Mouse (Mus musculus): ENCODE results near the gene Frmd4a. TPM values are rescaled to one million over a fixed set of nuclear protein-coding genes. Genes with fewer than 3 reads are reported as not detected.

The Frmd4a gene
- polyA plus RNA-seq, 1 experiment from 2014 or later, result 48.1 TPM

DNA sequence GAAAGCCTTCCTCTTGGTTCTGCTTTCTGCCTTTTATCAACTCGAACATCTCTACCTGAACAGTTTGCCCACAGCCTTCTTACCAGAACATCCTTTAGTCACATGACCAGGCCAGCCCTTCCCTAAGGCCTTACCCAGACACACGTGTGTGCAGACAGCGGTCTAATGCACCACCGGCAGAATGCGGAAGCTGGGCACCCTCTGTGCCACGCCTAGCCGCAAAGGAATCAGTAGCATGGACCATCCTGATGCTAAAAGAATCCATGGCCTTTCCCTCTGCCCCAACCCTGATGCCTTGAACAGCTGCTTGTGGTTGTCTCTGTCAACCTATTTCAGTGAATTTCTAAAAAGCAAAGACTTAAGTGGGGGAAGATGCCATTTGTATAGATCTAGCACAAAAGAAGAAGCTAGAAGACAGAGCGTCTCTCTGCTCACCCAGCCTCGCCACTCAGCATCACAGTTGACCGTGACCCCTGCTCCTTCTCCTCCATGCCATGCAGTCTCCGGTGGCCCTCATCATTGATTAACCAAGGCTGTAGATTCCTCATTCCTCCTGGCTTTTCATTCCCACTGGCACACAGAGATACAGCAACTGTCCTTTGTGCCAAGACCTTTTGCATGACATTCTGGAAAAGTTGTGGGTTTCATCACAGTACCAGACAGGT, 514.1 kb downstream of the Frmd4a start:
- H3K9ac ChIP-seq (ENCODE audit: low read depth, low read length), result no peak overlapping the region
- peaks cover 6% of the 10 kb centered on the region; the same call in 1 of the 2 replicates for H3K4me1 ChIP-seq (ENCODE audit: control insufficient read depth, insufficient read depth, low read depth, low read length)
- ATAC-seq, result no peak
- no peaks in the 10 kb centered on the region for H3K9me3 ChIP-seq (ENCODE audit: control insufficient read depth, low read length)
- H3K36me3 ChIP-seq (ENCODE audit: control insufficient read depth, insufficient read depth, low read length), result peaks cover 9% of the 10 kb centered on the region; the same call in 1 of the 2 replicates
- no peaks in the 10 kb centered on the region for H3K27me3 ChIP-seq (replicated peaks; ENCODE audit: control insufficient read depth, insufficient read depth, low read length)
- 91% methylated on average over 11 of the region's 11 CpGs for WGBS
- no peak overlapping the region for H3K4me3 ChIP-seq (ENCODE audit: low read length)
- no peak overlapping the region for H3K4me2 ChIP-seq (ENCODE audit: low read length)
- no peak overlapping the region for H3K27ac ChIP-seq (ENCODE audit: low read depth, low read length)

DNA sequence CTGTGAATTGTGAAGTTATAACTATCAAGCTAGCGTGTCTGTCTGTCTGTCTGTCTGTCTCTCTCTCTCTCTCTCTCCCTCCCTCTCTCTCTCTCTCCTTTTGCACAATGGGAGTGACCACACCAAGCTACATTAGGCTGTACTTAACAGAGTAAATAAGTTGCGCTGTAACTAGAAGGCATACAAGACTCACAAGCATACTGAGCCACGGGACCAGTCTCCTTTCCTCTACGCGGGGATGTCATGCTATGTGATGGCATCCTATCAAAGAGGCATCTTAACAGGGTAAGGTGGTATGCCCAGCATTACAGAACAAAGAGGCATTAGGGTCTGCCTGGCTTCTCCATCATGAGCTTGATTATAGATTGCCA, 514.7 kb downstream of the Frmd4a start:
- peaks cover 6% of the 10 kb centered on the region; the same call in 1 of the 2 replicates for H3K4me1 ChIP-seq (ENCODE audit: control insufficient read depth, insufficient read depth, low read depth, low read length)
- H3K4me2 ChIP-seq (ENCODE audit: low read length), result no peak overlapping the region
- H3K36me3 ChIP-seq (ENCODE audit: control insufficient read depth, insufficient read depth, low read length), result peaks cover 9% of the 10 kb centered on the region
- H3K9me3 ChIP-seq (ENCODE audit: control insufficient read depth, low read length), result no peaks in the 10 kb centered on the region
- no peak overlapping the region for H3K27ac ChIP-seq (ENCODE audit: low read depth, low read length)
- 95% methylated on average over 5 of the region's 5 CpGs for WGBS
- H3K27me3 ChIP-seq (replicated peaks; ENCODE audit: control insufficient read depth, insufficient read depth, low read length), result no peaks in the 10 kb centered on the region
- no peak overlapping the region for H3K4me3 ChIP-seq (ENCODE audit: low read length)
- ATAC-seq, result no peak
- H3K9ac ChIP-seq (ENCODE audit: low read depth, low read length), result no peak overlapping the region

DNA sequence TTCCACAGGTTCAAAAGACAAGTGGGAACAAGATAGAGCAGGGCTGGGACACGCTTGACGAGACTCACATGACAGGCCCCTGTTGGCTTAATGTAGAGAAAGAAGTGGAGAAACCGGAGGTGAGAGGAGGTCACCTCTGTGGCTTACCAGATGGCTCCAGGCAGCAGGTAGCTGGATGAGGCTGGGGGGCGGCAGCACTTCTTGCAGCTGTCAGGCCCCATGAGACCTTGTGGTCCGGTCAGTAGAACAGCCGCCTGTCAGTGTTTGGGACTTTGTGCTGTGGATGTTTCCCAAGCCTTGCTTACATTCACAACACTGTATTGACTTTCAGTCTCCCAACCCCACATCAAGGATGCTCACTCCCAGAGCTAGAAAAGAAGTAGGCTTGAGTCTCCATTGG, 515.4 kb downstream of the Frmd4a start:
- H3K9ac ChIP-seq (ENCODE audit: low read depth, low read length), result no peak overlapping the region
- no peak overlapping the region for H3K4me3 ChIP-seq (ENCODE audit: low read length)
- H3K36me3 ChIP-seq (ENCODE audit: control insufficient read depth, insufficient read depth, low read length), result peaks cover 16% of the 10 kb centered on the region
- no peaks in the 10 kb centered on the region for H3K27me3 ChIP-seq (replicated peaks; ENCODE audit: control insufficient read depth, insufficient read depth, low read length)
- WGBS, result 86% methylated on average over 6 of the region's 6 CpGs
- ATAC-seq, result no peak
- H3K27ac ChIP-seq (ENCODE audit: low read depth, low read length), result no peak overlapping the region
- H3K4me1 ChIP-seq (ENCODE audit: control insufficient read depth, insufficient read depth, low read depth, low read length), result peaks cover 6% of the 10 kb centered on the region; the same call in 1 of the 2 replicates
- no peaks in the 10 kb centered on the region for H3K9me3 ChIP-seq (ENCODE audit: control insufficient read depth, low read length)
- H3K4me2 ChIP-seq (ENCODE audit: low read length), result no peak overlapping the region

DNA sequence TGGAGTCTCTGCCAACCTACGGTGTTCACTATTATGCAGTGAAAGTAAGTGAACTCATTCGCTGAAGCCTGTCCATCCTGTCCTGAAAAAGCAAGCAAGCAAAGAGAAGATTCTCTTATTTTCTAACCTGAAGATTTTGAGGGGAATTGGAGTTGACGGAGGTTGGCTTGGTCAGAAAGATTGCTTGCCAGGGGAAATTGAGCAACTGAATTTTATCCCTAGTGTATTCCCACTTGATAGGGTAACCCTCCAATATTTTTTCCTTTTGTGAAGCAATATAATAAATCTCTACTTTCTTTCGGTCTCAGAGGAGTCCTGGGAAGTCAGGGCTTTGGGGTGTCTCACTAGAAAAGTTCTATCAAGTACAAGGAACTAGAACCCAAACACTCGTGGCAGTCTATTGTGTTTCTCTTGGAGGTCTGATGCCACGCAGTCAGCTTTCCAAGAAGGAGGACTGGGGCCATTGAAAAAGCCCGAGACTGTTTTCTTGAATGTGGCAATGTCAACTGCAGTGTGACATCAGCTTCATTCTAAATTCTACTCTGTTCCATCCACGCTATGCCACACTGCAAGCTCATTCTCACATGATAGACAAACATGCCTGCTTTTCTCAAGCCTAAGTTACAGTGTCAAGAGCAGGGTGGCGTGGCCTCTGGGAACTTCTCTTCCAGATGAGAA, 517.8 kb downstream of the Frmd4a start:
- Histone ChIP-seq H3K4me3 (ENCODE audit: low read length) (no peak overlapping the region), H3K4me1 (ENCODE audit: control insufficient read depth, insufficient read depth, low read depth, low read length) (no peaks in the 10 kb centered on the region), H3K4me2 (ENCODE audit: low read length) (no peak overlapping the region), H3K9ac (ENCODE audit: low read depth, low read length) (no peak overlapping the region), H3K27me3 (replicated peaks; ENCODE audit: control insufficient read depth, insufficient read depth, low read length) (no peaks in the 10 kb centered on the region), H3K27ac (ENCODE audit: low read depth, low read length) (no peak overlapping the region), H3K9me3 (ENCODE audit: control insufficient read depth, low read length) (no peaks in the 10 kb centered on the region), H3K36me3 (ENCODE audit: control insufficient read depth, insufficient read depth, low read length) (peaks cover 18% of the 10 kb centered on the region)
- no peak for ATAC-seq
- WGBS, result 91% methylated on average over 9 of the region's 9 CpGs

DNA sequence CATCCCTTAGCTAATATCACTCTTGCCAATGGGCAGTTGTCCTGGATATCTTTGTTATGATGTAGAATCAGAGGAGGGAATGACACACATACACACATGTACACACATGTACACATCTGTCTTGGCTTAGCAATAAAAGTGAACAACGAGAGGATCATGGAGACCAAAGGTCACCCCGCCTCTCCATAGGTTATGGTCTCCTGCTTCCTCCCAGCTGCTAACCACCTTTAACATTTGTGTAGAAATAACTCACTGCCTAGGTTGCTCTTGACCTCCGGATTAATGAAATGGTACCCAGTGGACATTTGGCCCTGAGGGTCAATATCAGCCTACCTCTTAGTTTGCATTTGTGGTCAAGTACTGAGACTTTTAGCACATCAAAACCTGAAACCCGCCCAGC, 523.8 kb downstream of the Frmd4a start:
- no peak overlapping the region for H3K27ac ChIP-seq (ENCODE audit: low read depth, low read length)
- no peak for ATAC-seq

DNA sequence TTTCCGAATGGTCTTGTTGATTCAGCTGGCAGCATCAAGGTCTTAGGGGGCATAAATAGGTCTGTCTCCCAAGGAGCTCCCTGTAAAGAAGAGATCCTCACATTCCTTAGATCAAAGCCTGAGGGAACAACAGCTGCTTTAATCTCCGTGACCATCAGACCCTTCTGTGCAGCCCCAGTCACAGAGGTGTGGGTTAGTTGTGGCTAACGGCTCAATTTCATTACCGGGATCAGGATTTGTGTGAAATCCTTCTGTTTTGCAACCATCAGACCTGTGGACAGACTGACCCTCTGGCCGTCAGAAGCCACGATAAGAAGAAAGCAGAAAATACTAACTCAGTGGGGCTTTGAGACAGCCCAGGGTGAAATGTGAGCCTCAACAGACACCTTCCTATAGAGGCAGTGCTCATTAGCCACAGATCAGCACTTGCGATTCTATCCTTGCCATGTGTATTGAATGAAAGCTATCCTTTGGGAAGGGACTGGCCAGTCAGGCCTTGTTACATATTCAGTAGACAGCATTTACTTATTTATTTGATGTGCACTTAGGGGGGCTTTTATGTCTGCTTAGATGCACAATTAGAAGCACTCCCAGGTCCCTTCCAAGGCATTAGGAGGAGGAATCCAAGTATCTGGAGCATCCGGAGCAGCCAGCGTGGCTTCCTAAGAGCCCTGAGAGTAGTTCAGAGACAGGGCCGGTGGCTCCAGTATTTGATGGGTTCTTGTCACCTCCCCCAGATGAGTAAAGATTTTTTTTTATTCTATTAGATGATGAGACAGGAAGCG, 524.5 kb downstream of the Frmd4a start:
- ATAC-seq, result no peak
- 15% methylated on average over 11 of the region's 11 CpGs for WGBS

More for the DNA sequence above, 523.8 kb downstream of the Frmd4a start:
- Histone ChIP-seq H3K4me3 (ENCODE audit: low read length) (no peak overlapping the region), H3K9ac (ENCODE audit: low read depth, low read length) (no peak overlapping the region), H3K4me2 (ENCODE audit: low read length) (no peak overlapping the region), H3K36me3 (ENCODE audit: control insufficient read depth, insufficient read depth, low read length) (peaks cover 14% of the 10 kb centered on the region), H3K4me1 (ENCODE audit: control insufficient read depth, insufficient read depth, low read depth, low read length) (peaks cover 28% of the 10 kb centered on the region), H3K27me3 (replicated peaks; ENCODE audit: control insufficient read depth, insufficient read depth, low read length) (no peaks in the 10 kb centered on the region), H3K9me3 (ENCODE audit: control insufficient read depth, low read length) (no peaks in the 10 kb centered on the region)
- 47% methylated on average over 4 of the region's 4 CpGs for WGBS

DNA sequence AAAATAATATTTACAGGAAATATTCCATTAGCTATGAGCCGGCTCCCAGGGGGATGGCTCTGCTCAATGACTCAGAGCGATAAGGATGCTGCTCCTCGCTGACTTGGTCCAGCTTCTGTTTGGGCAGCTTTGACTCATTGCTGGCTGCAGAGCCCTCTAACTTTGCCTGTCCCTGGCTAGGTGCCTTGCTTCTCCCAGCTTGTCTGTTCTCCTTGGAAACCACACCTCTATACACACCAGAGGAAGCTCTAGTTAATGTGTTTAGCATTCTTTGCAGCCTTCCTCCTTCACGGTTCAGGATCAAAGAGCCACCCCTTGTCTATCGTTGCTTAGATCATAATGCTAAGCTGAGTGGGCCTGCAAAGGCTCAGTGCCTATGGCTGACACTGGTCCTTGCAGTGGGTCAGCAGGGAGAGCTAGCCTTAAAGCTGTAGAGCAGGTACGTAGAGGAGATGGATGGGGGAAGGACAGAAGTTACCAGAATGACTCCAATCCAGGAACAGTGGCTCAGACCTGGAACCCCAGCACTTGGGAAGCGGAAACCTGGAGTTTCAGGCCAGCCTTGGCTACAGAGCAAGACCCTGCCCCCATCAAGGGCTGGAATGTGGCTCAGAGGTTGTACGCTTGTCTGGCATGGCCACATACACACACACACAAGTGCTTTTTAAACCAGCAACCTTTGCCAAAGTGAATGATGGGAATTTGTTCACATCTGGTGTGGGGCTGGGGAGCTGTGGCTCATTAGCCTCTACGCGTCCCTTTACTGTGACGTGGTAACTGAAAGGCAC, 525.3 kb downstream of the Frmd4a start:
- peak; percentile 19; the same call in 1 of the 2 replicates for ATAC-seq
- Histone ChIP-seq H3K4me2 (ENCODE audit: low read length) (no peak overlapping the region), H3K4me3 (ENCODE audit: low read length) (no peak overlapping the region), H3K9me3 (ENCODE audit: control insufficient read depth, low read length) (no peaks in the 10 kb centered on the region), H3K9ac (ENCODE audit: low read depth, low read length) (no peak overlapping the region), H3K27ac (ENCODE audit: low read depth, low read length) (peak overlapping the region; percentile 45), H3K27me3 (replicated peaks; ENCODE audit: control insufficient read depth, insufficient read depth, low read length) (no peaks in the 10 kb centered on the region), H3K4me1 (ENCODE audit: control insufficient read depth, insufficient read depth, low read depth, low read length) (peaks cover 28% of the 10 kb centered on the region), H3K36me3 (ENCODE audit: control insufficient read depth, insufficient read depth, low read length) (peaks cover 6% of the 10 kb centered on the region; the same call in 1 of the 2 replicates)
- 32% methylated on average over 11 of the region's 11 CpGs for WGBS

More for the DNA sequence above, 524.5 kb downstream of the Frmd4a start:
- Histone ChIP-seq H3K4me3 (ENCODE audit: low read length) (no peak overlapping the region), H3K9ac (ENCODE audit: low read depth, low read length) (no peak overlapping the region), H3K36me3 (ENCODE audit: control insufficient read depth, insufficient read depth, low read length) (peaks cover 12% of the 10 kb centered on the region), H3K9me3 (ENCODE audit: control insufficient read depth, low read length) (no peaks in the 10 kb centered on the region), H3K27me3 (replicated peaks; ENCODE audit: control insufficient read depth, insufficient read depth, low read length) (no peaks in the 10 kb centered on the region), H3K27ac (ENCODE audit: low read depth, low read length) (peak overlapping the region; percentile 49), H3K4me2 (ENCODE audit: low read length) (no peak overlapping the region), H3K4me1 (ENCODE audit: control insufficient read depth, insufficient read depth, low read depth, low read length) (peaks cover 28% of the 10 kb centered on the region)

DNA sequence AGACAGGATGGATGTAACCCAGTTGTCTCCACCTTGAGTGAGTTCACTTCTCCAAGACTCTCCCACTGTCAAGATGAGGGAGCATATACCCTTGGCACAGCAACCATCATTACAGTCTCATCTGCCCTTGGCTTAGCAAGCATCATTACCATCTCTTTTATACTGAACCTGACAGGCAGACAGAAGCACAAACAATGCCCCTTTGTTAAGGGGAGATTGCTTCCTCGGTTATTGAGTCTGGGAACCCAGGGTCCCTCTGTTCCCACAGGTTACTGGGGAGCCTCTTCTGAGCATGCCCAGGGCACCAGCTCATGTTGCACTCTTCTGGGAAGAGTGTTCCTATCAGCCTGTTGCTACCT, 525.9 kb downstream of the Frmd4a start:
- no peak overlapping the region for H3K9ac ChIP-seq (ENCODE audit: low read depth, low read length)
- no peaks in the 10 kb centered on the region for H3K27me3 ChIP-seq (replicated peaks; ENCODE audit: control insufficient read depth, insufficient read depth, low read length)
- H3K36me3 ChIP-seq (ENCODE audit: control insufficient read depth, insufficient read depth, low read length), result 0 out of 2 replicates have a peak, but pooled peaks cover 3% of the 10 kb centered on the region
- H3K27ac ChIP-seq (ENCODE audit: low read depth, low read length), result peak overlapping the region; percentile 45; the same call in 1 of the 2 replicates
- H3K4me3 ChIP-seq (ENCODE audit: low read length), result no peak overlapping the region
- WGBS, result 16% methylated on average over 1 of the region's 1 CpGs
- H3K4me1 ChIP-seq (ENCODE audit: control insufficient read depth, insufficient read depth, low read depth, low read length), result peaks cover 28% of the 10 kb centered on the region
- H3K9me3 ChIP-seq (ENCODE audit: control insufficient read depth, low read length), result no peaks in the 10 kb centered on the region
- no peak overlapping the region for H3K4me2 ChIP-seq (ENCODE audit: low read length)
- no peak for ATAC-seq
